20 mouse cellular contexts compared by ENCODE assay signal in genomic region chr15:94957202-94957601, GRCm38 (mm10).
DNase-seq lines count a peak whose midpoint lies in the region; ATAC-seq lines count a peak whose summit lies in the region.
"Had no signal": no experiment of that assay in that cellular context is flagged by ENCODE, and none has a peak within 500 bp of the region (broad histone marks: within the 10 kb centered on the region; RNA-seq: fewer than 3 reads in every experiment).

No protein-coding gene starts in this region.

- no peak overlapping the region for H3K4me2 ChIP-seq in neural tube, embryonic 15.5 days
- no peak overlapping the region for H3K4me2 ChIP-seq in intestine, embryonic 16.5 days (ENCODE audit: low read depth, low read length)
- H3K4me2 ChIP-seq: embryonic facial prominence, embryonic 12.5 days; forebrain, embryonic 13.5 days had no signal

- H3K9me3 ChIP-seq in neural tube, embryonic 15.5 days (replicated peaks): no peaks in the 10 kb centered on the region
- H3K9me3 ChIP-seq in intestine, embryonic 16.5 days (ENCODE audit: control insufficient read depth, low read length): no peaks in the 10 kb centered on the region
- H3K9me3 ChIP-seq: embryonic facial prominence, embryonic 10.5 days; embryonic facial prominence, embryonic 12.5 days; forebrain, embryonic 13.5 days had no signal

- H3K36me3 ChIP-seq in neural tube, embryonic 15.5 days: no peaks in the 10 kb centered on the region
- H3K36me3 ChIP-seq in intestine, embryonic 16.5 days (ENCODE audit: control insufficient read depth, insufficient read depth, low read length): no peaks in the 10 kb centered on the region
- H3K36me3 ChIP-seq: embryonic facial prominence, embryonic 10.5 days; embryonic facial prominence, embryonic 12.5 days had no signal

- H3K9ac ChIP-seq in neural tube, embryonic 15.5 days (replicated peaks): no peak overlapping the region
- H3K9ac ChIP-seq in intestine, embryonic 16.5 days (ENCODE audit: low read depth, low read length): no peak overlapping the region
- H3K9ac ChIP-seq: embryonic facial prominence, embryonic 12.5 days; forebrain, embryonic 13.5 days had no signal

- H3K4me1 ChIP-seq in neural tube, embryonic 15.5 days: peaks cover 12% of the 10 kb centered on the region; the same call in 1 of the 2 replicates
- H3K4me1 ChIP-seq in intestine, embryonic 16.5 days (ENCODE audit: control insufficient read depth, insufficient read depth, low read length): no peaks in the 10 kb centered on the region; the same call in 1 of the 2 replicates
- H3K4me1 ChIP-seq: embryonic facial prominence, embryonic 10.5 days; embryonic facial prominence, embryonic 12.5 days; forebrain, embryonic 13.5 days had no signal

- 0 out of 2 replicates have a peak, but pooled peaks have one; percentile 9 for ATAC-seq in frontal cortex, adult (ENCODE audit: low TSS enrichment)
- ATAC-seq in neural tube, embryonic 15.5 days (ENCODE audit: low FRiP score): no peak
- ATAC-seq in intestine, embryonic 16.5 days: peak; percentile 50
- ATAC-seq: forebrain, embryonic 13.5 days; forebrain, embryonic 16.5 days had no signal

- WGBS in neural tube, embryonic 15.5 days: 51% methylated on average over 4 of the region's 4 CpGs
- WGBS in intestine, embryonic 16.5 days: 69% methylated on average over 4 of the region's 4 CpGs

- H3K4me3 ChIP-seq in neural tube, embryonic 15.5 days (replicated peaks): no peak overlapping the region
- H3K4me3 ChIP-seq in intestine, embryonic 16.5 days (ENCODE audit: low read length): no peak overlapping the region
- H3K4me3 ChIP-seq: embryonic facial prominence, embryonic 10.5 days; embryonic facial prominence, embryonic 12.5 days; forebrain, embryonic 13.5 days had no signal

- H3K27me3 ChIP-seq in neural tube, embryonic 15.5 days (replicated peaks): no peaks in the 10 kb centered on the region
- no peaks in the 10 kb centered on the region for H3K27me3 ChIP-seq in intestine, embryonic 16.5 days (replicated peaks; ENCODE audit: control insufficient read depth, insufficient read depth, low read length)
- H3K27me3 ChIP-seq: embryonic facial prominence, embryonic 12.5 days; forebrain, embryonic 13.5 days had no signal

- DNase-seq in frontal cortex, postnatal 25 days (ENCODE audit: low spot score in 2 of 2): no peak
- DNase-seq in neural tube, embryonic 10.5 days (ENCODE audit: extremely low spot score, low spot score): no peak
- DNase-seq in layer of hippocampus, adult 9-10 months (ENCODE audit: low spot score): no peak
- no peak for DNase-seq in embryo, embryonic 10.5 days (ENCODE audit: low spot score)
- DNase-seq: adrenal gland, adult 2 months; adrenal gland, postnatal 10 days; adrenal gland, postnatal 25 days; cerebellum, adult 11 months; cerebellum, adult 18-20 months; cerebellum, adult 8-10 months; cerebellum, adult 9-11 months; cerebellum, postnatal 14 days; cerebellum, postnatal 36 days had no signal

- H3K27ac ChIP-seq in neural tube, embryonic 15.5 days (replicated peaks): peak overlapping the region; percentile 18; the same call in 1 of the 2 replicates
- H3K27ac ChIP-seq in intestine, embryonic 16.5 days (ENCODE audit: low read length): no peak overlapping the region
- H3K27ac ChIP-seq: embryonic facial prominence, embryonic 10.5 days; embryonic facial prominence, embryonic 12.5 days; forebrain, embryonic 13.5 days had no signal
